Mouse (Mus musculus) olfactory bulb, adult 2 months (tissue): Measurements from ENCODE around the gene Pax4. TPM values are rescaled to one million over a fixed set of nuclear protein-coding genes. Genes with fewer than 3 reads are reported as not detected.

Experiments
- H3K27ac ChIP-seq: fragments of 200-500 bp; 2 replicates; pipeline ENCODE4 v1.5.1; 2012; ENCODE audit warnings: low read depth, low read length; ENCODE audit not compliant: insufficient read depth
- H3K4me1 ChIP-seq: fragments of 200-500 bp; 2 replicates; pipeline ENCODE4 v1.6.1; 2012; ENCODE audit warnings: low read length; ENCODE audit not compliant: control insufficient read depth, insufficient read depth
- H3K4me3 ChIP-seq: fragments of 200-500 bp; 2 replicates; pipeline ENCODE4 v1.5.1; 2012; ENCODE audit warnings: mild to moderate bottlenecking, low read depth, low read length, moderate library complexity; ENCODE audit not compliant: insufficient read depth
- CTCF ChIP-seq: fragments of 200-500 bp; IDR thresholded peaks from 2 replicates; pipeline ENCODE4 v1.5.1; 2012; ENCODE audit warnings: low read depth, mild to moderate bottlenecking, low read length, moderate library complexity; ENCODE audit not compliant: insufficient read depth
- POLR2A ChIP-seq: fragments of 200-500 bp; IDR thresholded peaks from 2 replicates; pipeline ENCODE4 v1.6.1; 2012; ENCODE audit warnings: mild to moderate bottlenecking, low read depth, low read length, moderate library complexity; ENCODE audit not compliant: insufficient read depth
- WGBS: fragments of 180-500 bp; shearing (Covaris S2); methylation state at CpG from one replicate; pipeline ENCODE4 v1.1.7; 2018; 5-methylcytosine and 5-hydroxymethylcytosine counted together
- polyA plus RNA-seq: library from polyadenylated mRNA; stranded (reverse); fragments of >200 nt; gene quantifications from 2 replicates; pipeline ENCODE4 v1.2.4, GENCODE M21; 2012; ENCODE audit warnings: low replicate concordance; ENCODE audit not compliant: missing spikeins, insufficient read depth, insufficient read length

Gene Pax4
- polyA plus RNA-seq, 1 experiment, result not detected

- WGBS, result 14% methylated on average over 5 of the region's 5 CpGs
- no peak overlapping the region for H3K4me3 ChIP-seq
- H3K4me1 ChIP-seq, result no peaks in the 10 kb centered on the region
- TF ChIP-seq POLR2A (no peak), CTCF (peak; percentile 34; the same call in 1 of the 2 replicates)
- no peak overlapping the region for H3K27ac ChIP-seq
These were observed 11.4 kb upstream of the Pax4 start for GRCm38 (mm10) chr6:28460534-28460933.

DNA sequence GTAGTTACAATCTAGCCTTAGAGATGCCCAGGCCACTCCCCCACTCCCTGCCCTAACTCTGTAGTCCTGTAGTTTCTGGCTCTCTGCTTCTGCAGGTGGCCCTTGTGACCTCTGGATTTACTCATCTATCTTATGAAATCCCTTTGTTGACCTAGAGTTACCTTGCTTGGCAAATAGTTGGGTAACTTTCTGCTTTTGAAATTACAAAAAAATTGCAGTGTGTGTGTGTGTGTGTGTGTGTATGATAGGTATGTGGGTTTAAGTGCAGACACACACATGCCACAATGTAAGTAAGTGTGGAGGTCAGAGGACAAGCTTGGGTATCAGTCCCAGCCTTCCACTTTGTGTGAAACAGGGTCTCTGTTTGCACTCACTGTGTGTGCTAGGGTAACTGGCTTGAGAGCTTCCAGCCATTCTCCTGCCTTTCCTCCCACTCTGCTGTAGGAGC lies 10.1 kb upstream of the Pax4 start:
- Histone ChIP-seq H3K4me3 (no peak overlapping the region), H3K4me1 (no peaks in the 10 kb centered on the region), H3K27ac (no peak overlapping the region)
- TF ChIP-seq CTCF (no peak), POLR2A (no peak)

GRCm38 (mm10) chr6:28450977-28451376 lies 1.8 kb upstream of the Pax4 start:
- Histone ChIP-seq H3K4me3 (no peak overlapping the region), H3K27ac (no peak overlapping the region), H3K4me1 (no peaks in the 10 kb centered on the region)
- WGBS, result under 1% methylated on average over 12 of the region's 12 CpGs
- TF ChIP-seq POLR2A (no peak), CTCF (no peak)

DNA sequence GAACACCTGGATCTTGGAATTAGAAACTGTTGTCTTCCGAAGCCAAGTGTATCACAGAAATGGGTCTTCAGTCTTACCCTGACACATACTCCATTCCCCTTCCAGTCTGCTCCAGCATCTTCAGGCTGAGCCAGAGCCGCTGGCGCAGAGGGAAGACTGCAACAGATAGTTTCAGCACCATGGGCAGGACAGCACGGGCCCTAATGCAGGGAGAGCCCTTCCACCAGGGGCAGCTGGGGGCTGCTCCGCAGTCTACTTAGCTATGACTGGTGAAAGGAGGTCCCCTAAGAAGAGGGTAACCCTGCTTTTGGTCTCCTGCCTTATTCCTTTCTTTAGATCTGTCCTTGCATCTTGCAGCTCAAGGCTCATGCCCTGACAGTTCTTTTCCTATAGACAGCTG lies 1.3 kb upstream of the Pax4 start:
- 20% methylated on average over 5 of the region's 5 CpGs for WGBS
- no peak for TF ChIP-seq CTCF
- no peak for TF ChIP-seq POLR2A

GRCm38 (mm10) chr6:28447937-28448336 lies 1.2 kb downstream of the Pax4 start:
- TF ChIP-seq POLR2A (no peak), CTCF (no peak)
- Histone ChIP-seq H3K27ac (no peak overlapping the region), H3K4me3 (no peak overlapping the region), H3K4me1 (no peaks in the 10 kb centered on the region)
- 26% methylated on average over 7 of the region's 7 CpGs for WGBS

More for the DNA sequence above, 1.3 kb upstream of the Pax4 start:
- Histone ChIP-seq H3K27ac (no peak overlapping the region), H3K4me1 (no peaks in the 10 kb centered on the region), H3K4me3 (no peak overlapping the region)

DNA sequence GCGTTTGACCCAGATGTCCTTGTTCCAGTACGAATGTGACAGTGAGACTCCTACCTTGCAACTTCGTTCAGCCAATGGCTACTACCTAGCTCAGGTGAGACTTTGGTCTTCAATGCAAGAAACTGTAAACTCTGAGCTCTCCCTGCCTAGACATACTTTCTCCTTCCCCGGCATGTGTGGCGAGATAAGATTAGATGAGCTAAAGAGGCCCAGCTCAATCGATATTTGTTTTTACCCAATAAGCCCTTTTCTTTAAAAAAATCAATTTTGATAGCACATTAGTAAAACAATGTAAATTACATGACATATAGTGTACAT lies 17.7 kb downstream of the Pax4 start:
- TF ChIP-seq POLR2A (no peak), CTCF (no peak)
- no peak overlapping the region for H3K4me3 ChIP-seq
- 86% methylated on average over 6 of the region's 6 CpGs for whole genome bisulfite sequencing

GRCm38 (mm10) chr6:28430795-28431537 lies 18.2 kb downstream of the Pax4 start:
- no peak overlapping the region for H3K27ac ChIP-seq
- no peak overlapping the region for H3K4me3 ChIP-seq
- TF ChIP-seq POLR2A (no peak), CTCF (no peak)
- WGBS, result 81% methylated on average over 10 of the region's 10 CpGs
- no peaks in the 10 kb centered on the region for H3K4me1 ChIP-seq

More for the DNA sequence above, 17.7 kb downstream of the Pax4 start:
- Histone ChIP-seq H3K27ac (no peak overlapping the region), H3K4me1 (no peaks in the 10 kb centered on the region)

- TF ChIP-seq POLR2A (no peak), CTCF (no peak)
- 90% methylated on average over 11 of the region's 11 CpGs for WGBS
- no peak overlapping the region for H3K27ac ChIP-seq
- H3K4me3 ChIP-seq, result no peak overlapping the region
- peaks cover 6% of the 10 kb centered on the region for H3K4me1 ChIP-seq
These were observed 19.3 kb downstream of the Pax4 start for GRCm38 (mm10) chr6:28429870-28430269.

DNA sequence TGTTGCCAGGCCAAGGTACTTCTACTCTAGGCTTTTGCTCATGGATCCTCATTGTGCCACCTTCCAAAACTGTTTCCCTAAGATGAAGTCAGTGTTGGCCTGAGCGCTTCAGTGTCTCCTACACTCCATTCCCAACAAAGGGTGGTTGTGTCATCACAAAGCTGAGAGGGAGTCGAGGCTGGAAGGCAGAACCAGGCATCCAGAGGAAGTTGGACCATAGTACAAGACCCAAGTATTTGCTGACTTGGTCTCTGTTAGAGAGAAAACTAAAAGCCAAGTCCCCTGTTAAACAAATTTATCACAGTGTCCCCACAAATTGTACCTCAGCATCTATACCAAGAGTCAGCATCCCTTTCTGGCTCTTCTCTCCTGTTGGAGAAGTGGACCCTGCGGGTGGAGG lies 20.9 kb downstream of the Pax4 start, which contains the start of gene Gcc1:
Gene Gcc1, minus strand, starts transcription at position 101 of the 400 bp plus-strand sequence.
- no peak within 1 kb of the TSS for H3K4me3 ChIP-seq
- peaks cover 14% of the 10 kb centered on the region for H3K4me1 ChIP-seq
- TF ChIP-seq POLR2A (no peak), CTCF (no peak)
- WGBS, result 88% methylated on average over 3 of the region's 3 CpGs
- no peak within 1 kb of the TSS for H3K27ac ChIP-seq
